8 mouse cellular contexts compared by ENCODE assay signal in the genomic region with DNA sequence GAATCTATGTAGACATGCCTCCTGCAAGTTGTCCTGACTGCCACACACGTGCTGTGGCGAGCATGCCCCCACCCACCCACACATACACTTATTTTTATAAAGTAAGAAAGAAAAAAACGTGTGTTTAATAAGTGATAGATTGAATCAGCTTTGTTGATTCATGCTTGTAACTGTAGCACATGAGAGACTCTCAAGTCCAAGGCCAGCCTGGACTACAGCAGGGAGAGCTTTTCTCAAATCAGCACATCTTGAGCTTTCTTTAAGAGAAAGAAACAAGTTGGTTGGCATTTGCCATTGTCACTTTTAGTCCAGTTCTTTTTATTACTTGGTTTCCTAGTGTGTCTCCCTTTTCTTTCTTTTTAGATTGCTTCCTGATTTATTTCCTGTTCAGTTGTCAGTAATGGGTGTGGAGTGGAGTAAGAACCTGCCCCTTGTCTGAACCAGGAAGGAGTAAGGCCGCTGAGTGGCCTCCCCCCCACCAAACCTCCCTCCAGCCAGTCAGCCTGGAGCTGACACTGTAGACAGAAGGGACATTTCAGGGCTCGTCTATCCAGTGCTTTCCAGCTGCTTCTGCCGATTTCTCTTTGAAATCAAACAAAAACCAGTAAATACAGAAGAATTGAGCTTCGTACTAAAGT. TPM values are rescaled to one million over a fixed set of nuclear protein-coding genes. Genes with fewer than 3 reads are reported as not detected.
DNase-seq lines count a peak whose midpoint lies in the region; ATAC-seq and TF ChIP-seq lines count a peak whose summit lies in the region.

No protein-coding gene starts in this region.

- no peak overlapping the region for H3K4me3 ChIP-seq in hindbrain, embryonic 12.5 days
- no peak overlapping the region for H3K4me3 ChIP-seq in hindbrain, embryonic 10.5 days
- H3K4me3 ChIP-seq in erythroblast, embryonic 14.5 days (replicated peaks), result peak overlapping the region; percentile 24
- H3K4me3 ChIP-seq in kidney, adult 2 months (ENCODE audit: insufficient read depth, low read depth, low read length), result no peak overlapping the region
- no peak overlapping the region for H3K4me3 ChIP-seq in forebrain, embryonic 14.5 days (ENCODE audit: low read depth, low read length)

- no peak for TF ChIP-seq CTCF in kidney, adult 2 months (conservative IDR thresholded peaks at IDR 0.05; ENCODE audit: insufficient read depth, insufficient read length, low read depth, low read length)

- intact Hi-C loops in left cerebral cortex, postnatal 14 days (cut with DNase I), result loop anchor here (5.0 kb wide), 1 partner anchor 43 kb away; no protein-coding TSS in a partner anchor

- H3K9ac ChIP-seq in hindbrain, embryonic 12.5 days, result no peak overlapping the region
- no peak overlapping the region for H3K9ac ChIP-seq in forebrain, embryonic 14.5 days (ENCODE audit: low read length)

- no peak for ATAC-seq in hindbrain, embryonic 12.5 days (ENCODE audit: low FRiP score)
- ATAC-seq in forebrain, embryonic 14.5 days, result no peak

- 0 out of 2 replicates have a peak overlapping the region, but pooled peaks have one; percentile 44 for H3K27ac ChIP-seq in hindbrain, embryonic 12.5 days
- no peak overlapping the region for H3K27ac ChIP-seq in hindbrain, embryonic 10.5 days
- peak overlapping the region; percentile 45 for H3K27ac ChIP-seq in kidney, adult 2 months (ENCODE audit: insufficient read depth, low read depth, low read length)
- no peak overlapping the region for H3K27ac ChIP-seq in forebrain, embryonic 14.5 days (ENCODE audit: low read depth, low read length)

- DNase-seq in hindbrain, embryonic 10.5 days (ENCODE audit: low spot score), result no peak
- peak; percentile 60 for DNase-seq in kidney, adult 2 months
- DNase-seq in lung, postnatal 14 days, result peak; percentile 55
- no peak for DNase-seq in forebrain, embryonic 14.5 days (ENCODE audit: low spot score)
- DNase-seq in cerebellum, postnatal 4 days (ENCODE audit: low spot score in 2 of 2), result no peak
- no peak for DNase-seq in left cerebral cortex, postnatal 14 days (ENCODE audit: low spot score in 2 of 2)

- H3K9me3 ChIP-seq in hindbrain, embryonic 12.5 days (replicated peaks), result no peaks in the 10 kb centered on the region
- H3K9me3 ChIP-seq in hindbrain, embryonic 10.5 days, result no peaks in the 10 kb centered on the region
- peaks cover 3% of the 10 kb centered on the region; the same call in 1 of the 2 replicates for H3K9me3 ChIP-seq in erythroblast, embryonic 14.5 days (ENCODE audit: control insufficient read depth, low read length)
- H3K9me3 ChIP-seq in forebrain, embryonic 14.5 days (replicated peaks; ENCODE audit: control insufficient read depth, low read length), result no peaks in the 10 kb centered on the region

- no peak for TF ChIP-seq POLR2A in kidney, adult 2 months (IDR thresholded peaks at IDR 0.05; ENCODE audit: low read depth, low read length)

- no peak overlapping the region for H3K4me2 ChIP-seq in hindbrain, embryonic 12.5 days (replicated peaks)
- H3K4me2 ChIP-seq in forebrain, embryonic 14.5 days (ENCODE audit: low read length), result no peak overlapping the region

- no peaks in the 10 kb centered on the region for H3K36me3 ChIP-seq in hindbrain, embryonic 12.5 days
- H3K36me3 ChIP-seq in hindbrain, embryonic 10.5 days, result no peaks in the 10 kb centered on the region; the same call in 1 of the 2 replicates
- peaks cover 86% of the 10 kb centered on the region for H3K36me3 ChIP-seq in erythroblast, embryonic 14.5 days (ENCODE audit: control insufficient read depth)
- no peaks in the 10 kb centered on the region for H3K36me3 ChIP-seq in kidney, adult 2 months (ENCODE audit: control insufficient read depth, insufficient read depth, low read length)
- H3K36me3 ChIP-seq in forebrain, embryonic 14.5 days (ENCODE audit: control insufficient read depth, insufficient read depth, low read length), result no peaks in the 10 kb centered on the region

- no peaks in the 10 kb centered on the region for H3K4me1 ChIP-seq in hindbrain, embryonic 12.5 days
- H3K4me1 ChIP-seq in hindbrain, embryonic 10.5 days (replicated peaks), result no peaks in the 10 kb centered on the region
- peaks cover 94% of the 10 kb centered on the region for H3K4me1 ChIP-seq in erythroblast, embryonic 14.5 days (ENCODE audit: control insufficient read depth)
- peaks cover 5% of the 10 kb centered on the region; the same call in 1 of the 2 replicates for H3K4me1 ChIP-seq in kidney, adult 2 months (ENCODE audit: control insufficient read depth, insufficient read depth, low read length)
- H3K4me1 ChIP-seq in forebrain, embryonic 14.5 days (ENCODE audit: control insufficient read depth, insufficient read depth, low read length), result no peaks in the 10 kb centered on the region

- 58% methylated on average over 7 of the region's 7 CpGs for WGBS in hindbrain, embryonic 12.5 days
- 77% methylated on average over 7 of the region's 7 CpGs for WGBS in hindbrain, embryonic 10.5 days
- WGBS in kidney, adult 2 months, result 18% methylated on average over 7 of the region's 7 CpGs
- 55% methylated on average over 7 of the region's 7 CpGs for WGBS in forebrain, embryonic 14.5 days

- no peaks in the 10 kb centered on the region for H3K27me3 ChIP-seq in hindbrain, embryonic 12.5 days
- no peaks in the 10 kb centered on the region for H3K27me3 ChIP-seq in hindbrain, embryonic 10.5 days (ENCODE audit: insufficient read depth, poor library complexity, severe bottlenecking)
- no peaks in the 10 kb centered on the region for H3K27me3 ChIP-seq in erythroblast, embryonic 14.5 days (ENCODE audit: control insufficient read depth)
- H3K27me3 ChIP-seq in kidney, adult 2 months (replicated peaks; ENCODE audit: control insufficient read depth, insufficient read depth, low read length), result no peaks in the 10 kb centered on the region
- H3K27me3 ChIP-seq in forebrain, embryonic 14.5 days (replicated peaks; ENCODE audit: control insufficient read depth, insufficient read depth, low read length), result no peaks in the 10 kb centered on the region

RNA-seq across cellular contexts. Expression of a gene that starts 55.5 kb away (rescaled TPM):
- polyA plus RNA-seq in hindbrain, embryonic 12.5 days (2016; fragmentation: Nextera tagmentation; extraction: Ambion mirVana), result 20.7 and 23.2 TPM in 2 replicates
- polyA plus RNA-seq in hindbrain, embryonic 10.5 days (2016; fragmentation: Nextera tagmentation; extraction: Ambion mirVana), result 16.5 and 16.6 TPM in 2 replicates
- 3.8 and 5.0 TPM in 2 replicates for polyA plus RNA-seq in erythroblast, embryonic 14.5 days (2012)
- 8.9 and 9.4 TPM in 2 replicates for polyA plus RNA-seq in kidney, adult 2 months (2012; rRNA removed)
- 17.7 and 22.6 TPM in 2 replicates for polyA plus RNA-seq in forebrain, embryonic 14.5 days (2014; fragmentation: Nextera tagmentation; extraction: Ambion mirVana)
- total RNA-seq in left cerebral cortex, postnatal 14 days (2021), result 10 to 100 TPM; 15.2 to 15.4 TPM

Comparison
In these comparisons a context has a peak if more than half of its experiments do, and no peak if none do; other contexts are left out.
1. H3K27ac ChIP-seq: peak in hindbrain, embryonic 12.5 days (single experiment) and kidney, adult 2 months (single experiment); none in hindbrain, embryonic 10.5 days (single experiment) and forebrain, embryonic 14.5 days (single experiment).
2. DNase-seq: peak in kidney, adult 2 months (single experiment) and lung, postnatal 14 days (single experiment); none in hindbrain, embryonic 10.5 days (single experiment), forebrain, embryonic 14.5 days (single experiment), cerebellum, postnatal 4 days (0 of 2) and left cerebral cortex, postnatal 14 days (0 of 2).